Mouse (Mus musculus) lung, embryonic 14.5 days (tissue): ENCODE measurements at regions not wholly inside any gene's neighbourhood (a gene's known extent, or its start where the extent isn't known, plus 50 kb on each side); places are given as distances from the start of the nearest gene placed in this dataset.

Experiments
- ATAC-seq: fragments of 200-750 bp; cut with Nextera tagmentation; 2 replicates; pipeline ENCODE4 v1.8.0; 2017; ENCODE audit warnings: mild to moderate bottlenecking, moderate TSS enrichment, moderate library complexity; ENCODE audit not compliant: insufficient read depth
- DNase-seq: peaks from one replicate; pipeline ENCODE4 v3.0.0-alpha.2; 2015
- H3K27ac ChIP-seq: fragments of 300-500 bp; sonication (generic); 2 replicates; pipeline ENCODE4 v1.5.1; 2014; ENCODE audit warnings: low read depth, mild to moderate bottlenecking, moderate library complexity
- H3K27me3 ChIP-seq: fragments of 300-500 bp; sonication (generic); 2 replicates; pipeline ENCODE4 v1.6.1; 2014; ENCODE audit warnings: low read length, control low read depth; ENCODE audit not compliant: insufficient read depth
- H3K36me3 ChIP-seq: fragments of 300-500 bp; sonication (generic); 2 replicates; pipeline ENCODE4 v1.6.1; 2014; ENCODE audit warnings: control low read depth; ENCODE audit not compliant: insufficient read depth
- H3K4me1 ChIP-seq: fragments of 300-500 bp; sonication (generic); 2 replicates; pipeline ENCODE4 v1.6.1; 2014; ENCODE audit warnings: antibody characterized with exemption, control low read depth; ENCODE audit not compliant: insufficient read depth
- H3K4me2 ChIP-seq: fragments of 300-500 bp; sonication (generic); 2 replicates; pipeline ENCODE4 v1.6.1; 2014; ENCODE audit warnings: mild to moderate bottlenecking
- H3K4me3 ChIP-seq: fragments of 300-500 bp; sonication (generic); 2 replicates; pipeline ENCODE4 v1.5.1; 2014; ENCODE audit warnings: low read depth, low read length
- H3K9ac ChIP-seq: fragments of 300-500 bp; sonication (generic); 2 replicates; pipeline ENCODE4 v1.6.1; 2014
- H3K9me3 ChIP-seq: fragments of 300-500 bp; sonication (generic); 2 replicates; pipeline ENCODE4 v1.6.1; 2016; ENCODE audit warnings: low read depth, low read length, control low read depth
- CTCF ChIP-seq: IDR thresholded peaks from 2 replicates; pipeline ENCODE4 v1.5.1; 2016; ENCODE audit warnings: antibody characterized with exemption, low read depth
- WGBS: fragments of 180-500 bp; shearing (Covaris S2); extraction: QIAGEN DNeasy Blood & Tissue Kit; methylation state at CpG from one replicate; pipeline ENCODE4 v1.1.7; 2014; 5-methylcytosine and 5-hydroxymethylcytosine counted together

GRCm38 (mm10) chr10:124833930-124834329 is 555.3 kb downstream of the Slc16a7 start:
- Histone ChIP-seq H3K4me1 (no peaks in the 10 kb centered on the region), H3K36me3 (no peaks in the 10 kb centered on the region), H3K4me3 (no peak overlapping the region), H3K9ac (no peak overlapping the region), H3K27ac (no peak overlapping the region), H3K9me3 (no peaks in the 10 kb centered on the region), H3K27me3 (no peaks in the 10 kb centered on the region), H3K4me2 (no peak overlapping the region)
- no peak for TF ChIP-seq CTCF
- ATAC-seq (no peak), DNase-seq (no peak)
- 72% methylated on average over 4 of the region's 4 CpGs for WGBS

GRCm38 (mm10) chr10:124803997-124804614 is 585.2 kb downstream of the Slc16a7 start:
- 67% methylated on average over 3 of the region's 3 CpGs for WGBS
- Histone ChIP-seq H3K27me3 (no peaks in the 10 kb centered on the region), H3K36me3 (no peaks in the 10 kb centered on the region), H3K4me1 (no peaks in the 10 kb centered on the region), H3K4me3 (no peak overlapping the region), H3K9ac (no peak overlapping the region), H3K9me3 (no peaks in the 10 kb centered on the region), H3K27ac (no peak overlapping the region), H3K4me2 (no peak overlapping the region)
- ATAC-seq (peak; percentile 14; the same call in 1 of the 2 replicates), DNase-seq (no peak)
- no peak for TF ChIP-seq CTCF
